Mouse (Mus musculus) gastrocnemius, postnatal 10 days (tissue): ENCODE results near the gene Fbxo11. TPM values are rescaled to one million over a fixed set of nuclear protein-coding genes. Genes with fewer than 3 reads are reported as not detected.
A peak's percentile ranks its signal among the peaks of the same experiment; 100 is the strongest.
"Not testable (repeated sequence)": the region's sequence is repeated elsewhere in the genome, so short reads cannot be mapped to it uniquely, and the experiment has no call there.

Source experiments
- DNase-seq: peaks from one replicate; pipeline ENCODE4 v3.0.0; 2021; ENCODE audit warnings: mixed read lengths
- total RNA-seq, 2 experiments: library from RNA; stranded (reverse); gene quantifications; 2 replicates each; pipeline ENCODE4 v1.2.3; 2021

The Fbxo11 gene
- total RNA-seq, 2 experiments from 2014 or later: 37.7 to 50.5 TPM

DNA sequence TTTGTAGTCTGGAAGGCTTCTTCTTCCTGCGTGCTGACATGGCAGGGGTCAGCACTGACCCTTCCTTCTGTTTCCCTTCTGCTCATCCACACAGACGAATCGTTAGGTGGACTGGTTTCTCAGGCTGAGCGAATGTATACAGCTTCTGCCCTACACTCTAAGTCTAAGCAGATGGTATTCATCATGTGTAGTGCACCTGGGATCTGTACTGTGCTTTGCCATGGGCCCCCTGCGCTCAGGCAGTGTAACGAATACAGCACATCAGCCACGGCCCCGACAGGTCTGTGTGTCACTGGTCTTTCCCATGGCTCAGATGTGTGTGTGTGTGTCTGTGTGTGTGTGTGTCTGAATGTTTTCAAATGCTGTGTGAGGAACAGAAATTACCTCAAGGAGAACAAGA, 58.1 kb downstream of the Fbxo11 start:
- DNase-seq: no peak

DNA sequence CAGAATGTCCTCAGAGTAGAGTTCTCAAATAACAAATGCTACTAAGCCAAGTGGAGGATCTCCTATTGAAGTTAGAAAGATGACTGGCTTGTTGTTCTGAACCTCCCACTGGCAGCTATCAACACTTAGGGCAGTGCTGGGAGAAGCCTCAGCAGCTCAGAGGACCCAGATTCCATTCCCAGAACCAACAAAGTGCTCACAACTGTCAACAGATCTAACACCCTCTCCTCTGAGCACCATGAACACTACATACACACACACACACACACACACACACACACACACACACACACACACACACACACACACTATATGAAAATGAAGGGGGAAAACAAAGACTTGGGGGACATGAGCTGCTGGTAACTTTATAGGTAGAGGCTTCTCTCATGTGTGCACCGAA, 60.2 kb downstream of the Fbxo11 start:
- no peak for DNase-seq

DNA sequence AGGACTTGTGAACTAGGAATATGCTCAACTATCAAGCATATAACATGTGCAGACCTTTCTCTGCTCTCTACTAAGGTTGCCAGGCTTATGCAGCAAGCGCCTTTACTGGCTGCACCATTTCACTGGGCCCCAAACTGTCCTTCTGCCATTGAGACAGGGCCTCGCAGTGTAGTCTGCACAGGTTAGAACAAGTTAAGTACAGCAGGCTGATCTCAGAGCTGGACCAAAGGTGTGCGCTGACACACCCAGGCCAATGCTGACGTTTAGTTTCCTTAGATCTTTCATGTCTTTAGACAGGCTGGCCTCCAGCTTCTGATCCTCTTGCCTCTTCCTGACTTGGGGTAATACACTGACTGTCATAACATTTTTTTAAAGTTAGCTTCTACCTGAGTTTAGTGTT, 67.3 kb downstream of the Fbxo11 start:
- no peak for DNase-seq

DNA sequence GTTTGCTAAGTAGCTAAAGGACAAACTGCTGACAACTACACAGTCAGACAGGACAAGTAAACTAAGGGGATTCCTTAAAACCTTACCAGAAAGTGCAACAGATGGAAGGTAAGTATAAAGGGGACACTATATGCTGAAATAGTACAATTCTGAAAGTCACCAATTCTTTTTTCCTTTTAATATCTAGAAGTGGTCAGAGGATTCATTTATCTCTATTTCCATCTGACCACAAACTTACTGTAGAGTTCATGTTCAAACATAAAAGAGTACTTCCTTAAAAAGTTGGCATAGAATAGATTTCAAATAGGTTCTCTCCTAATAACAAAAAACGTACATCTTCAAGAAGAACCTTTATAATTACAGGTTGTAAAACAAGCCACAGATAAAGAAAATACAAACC, 71.8 kb downstream of the Fbxo11 start:
- no peak for DNase-seq

DNA sequence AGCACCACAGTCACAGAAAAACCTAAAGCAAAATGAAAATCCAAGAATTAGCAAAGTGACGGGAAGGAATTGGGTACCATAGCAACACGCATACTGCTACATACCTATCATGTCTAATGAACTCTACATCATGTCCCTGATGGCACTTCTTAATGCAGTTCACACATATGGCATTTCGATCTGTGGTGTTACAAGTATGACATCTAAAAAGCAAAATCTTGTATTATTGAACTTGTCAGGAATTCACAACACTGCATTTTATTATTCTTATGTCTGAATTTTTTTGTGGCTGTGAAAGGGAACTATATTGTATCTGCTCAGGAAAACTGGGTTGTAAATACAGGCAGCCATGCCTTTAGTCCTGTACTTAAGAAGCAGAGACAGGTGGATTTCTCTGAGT, 72.9 kb downstream of the Fbxo11 start:
- no peak for DNase-seq

DNA sequence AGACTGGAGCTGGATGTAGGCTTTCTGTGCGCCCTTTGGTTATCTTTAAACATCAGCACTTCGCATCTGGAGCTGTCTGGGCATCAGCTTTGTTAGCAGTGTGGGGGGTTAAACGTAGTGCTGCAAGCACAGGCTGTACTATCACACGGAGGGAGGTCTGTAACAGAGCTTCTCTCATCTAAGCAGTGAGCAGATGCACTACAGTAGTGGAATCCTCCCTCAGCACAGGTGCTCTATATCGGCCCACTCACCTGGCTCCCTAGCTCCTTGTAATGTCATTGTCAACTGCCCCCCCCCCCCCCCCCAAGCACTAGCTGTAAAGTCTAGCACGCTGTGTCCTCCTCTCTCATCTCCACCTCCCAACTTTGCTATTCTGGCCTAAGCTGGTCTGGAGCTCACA, 77.6 kb downstream of the Fbxo11 start:
- DNase-seq: no peak

DNA sequence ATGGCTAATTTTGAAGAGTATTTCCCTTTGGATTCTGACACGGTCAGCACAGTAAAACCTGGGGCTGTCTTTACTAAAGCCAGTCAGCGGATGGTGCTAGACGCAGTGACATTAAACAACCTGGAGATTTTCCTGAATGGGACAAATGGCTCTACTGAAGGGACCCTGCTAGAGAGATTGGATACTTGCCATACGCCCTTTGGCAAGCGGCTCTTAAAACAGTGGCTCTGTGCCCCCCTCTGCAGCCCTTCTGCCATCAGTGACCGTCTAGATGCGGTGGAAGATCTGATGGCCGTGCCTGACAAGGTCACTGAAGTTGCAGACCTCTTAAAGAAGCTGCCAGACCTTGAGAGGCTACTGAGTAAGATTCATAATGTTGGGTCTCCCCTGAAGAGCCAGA, 79.2 kb downstream of the Fbxo11 start:
- DNase-seq: no peak

DNA sequence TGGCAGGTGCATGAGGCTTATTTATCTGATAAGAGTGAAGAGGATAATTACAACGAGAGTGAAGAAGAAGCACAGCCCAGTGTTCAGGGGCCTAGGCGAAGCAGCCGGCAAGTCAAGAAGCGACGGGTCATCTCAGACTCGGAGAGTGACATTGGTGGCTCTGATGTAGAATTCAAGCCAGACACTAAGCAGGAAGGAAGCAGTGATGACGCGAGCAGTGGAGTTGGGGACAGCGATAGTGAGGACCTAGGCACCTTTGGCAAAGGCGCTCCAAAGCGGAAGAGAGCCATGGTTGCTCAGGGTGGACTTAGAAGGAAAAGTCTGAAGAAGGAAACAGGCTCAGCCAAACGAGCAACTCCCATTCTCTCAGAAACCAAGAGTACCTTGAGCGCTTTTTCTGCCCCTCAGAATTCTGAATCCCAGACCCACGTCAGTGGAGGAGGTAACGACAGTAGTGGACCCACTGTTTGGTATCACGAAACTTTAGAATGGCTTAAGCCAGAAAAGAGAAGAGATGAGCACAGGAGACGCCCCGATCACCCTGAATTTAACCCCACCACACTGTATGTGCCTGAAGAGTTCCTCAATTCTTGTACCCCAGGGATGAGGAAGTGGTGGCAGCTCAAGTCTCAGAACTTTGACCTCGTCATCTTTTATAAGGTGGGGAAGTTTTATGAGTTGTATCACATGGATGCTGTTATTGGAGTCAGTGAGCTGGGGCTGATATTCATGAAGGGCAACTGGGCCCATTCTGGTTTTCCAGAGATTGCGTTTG, 80.5 kb downstream of the Fbxo11 start:
- DNase-seq: no peak

DNA sequence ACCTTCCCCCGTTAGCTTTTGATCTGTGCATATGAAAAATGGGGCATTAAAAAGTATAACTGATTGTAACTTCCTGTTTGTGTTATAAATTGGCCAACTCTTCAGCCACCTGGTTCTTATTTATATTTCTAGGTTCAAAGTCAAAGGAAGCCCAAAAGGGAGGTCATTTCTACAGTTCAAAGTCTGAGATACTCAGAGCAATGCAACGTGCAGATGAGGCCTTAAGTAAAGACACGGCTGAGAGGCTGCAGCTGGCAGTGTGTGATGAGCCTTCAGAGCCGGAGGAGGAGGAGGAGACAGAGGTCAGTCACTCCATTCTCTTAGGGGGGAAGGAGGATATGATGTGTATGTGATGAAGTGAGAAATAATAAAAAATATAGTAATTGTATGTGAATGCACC, 81.8 kb downstream of the Fbxo11 start:
- no peak for DNase-seq

DNA sequence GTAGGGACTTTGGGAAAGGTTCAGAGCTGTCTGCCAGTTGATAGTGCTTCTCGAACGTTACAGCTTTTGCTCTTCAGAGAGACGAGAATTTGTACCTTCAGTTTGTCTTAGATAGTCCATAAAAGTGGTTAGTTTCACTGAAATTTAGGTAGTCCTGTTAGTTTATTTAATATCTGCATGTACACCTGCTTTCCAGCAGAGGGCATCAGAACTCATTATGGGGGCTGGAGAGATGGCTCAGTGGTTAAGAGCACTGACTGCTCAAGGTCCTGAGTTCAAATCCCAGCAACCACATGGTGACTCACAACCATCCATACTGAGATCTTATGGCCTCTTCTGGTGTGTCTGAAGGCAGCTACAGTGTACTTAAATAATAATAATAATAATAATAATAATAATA, 83.0 kb downstream of the Fbxo11 start:
- no peak for DNase-seq

DNA sequence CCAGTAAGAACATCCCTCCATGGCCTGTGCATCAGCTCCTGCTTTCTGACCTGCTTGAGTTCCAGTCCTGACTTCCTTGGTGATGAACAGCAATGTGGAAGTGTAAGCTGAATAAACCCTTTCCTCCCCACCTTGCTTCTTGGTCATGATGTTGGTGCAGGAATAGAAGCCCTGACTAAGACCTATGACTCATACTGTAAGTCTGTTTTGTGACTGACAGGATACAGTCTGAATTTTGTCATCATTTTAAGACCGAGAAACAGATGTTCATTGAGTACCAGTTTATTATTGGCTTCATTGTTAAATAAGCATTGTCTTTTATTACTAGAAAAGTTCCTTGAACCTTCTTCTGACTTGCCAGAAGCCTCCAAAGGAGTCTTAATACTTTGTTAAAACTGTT, 85.4 kb downstream of the Fbxo11 start:
- DNase-seq: not testable (repeated sequence)

DNA sequence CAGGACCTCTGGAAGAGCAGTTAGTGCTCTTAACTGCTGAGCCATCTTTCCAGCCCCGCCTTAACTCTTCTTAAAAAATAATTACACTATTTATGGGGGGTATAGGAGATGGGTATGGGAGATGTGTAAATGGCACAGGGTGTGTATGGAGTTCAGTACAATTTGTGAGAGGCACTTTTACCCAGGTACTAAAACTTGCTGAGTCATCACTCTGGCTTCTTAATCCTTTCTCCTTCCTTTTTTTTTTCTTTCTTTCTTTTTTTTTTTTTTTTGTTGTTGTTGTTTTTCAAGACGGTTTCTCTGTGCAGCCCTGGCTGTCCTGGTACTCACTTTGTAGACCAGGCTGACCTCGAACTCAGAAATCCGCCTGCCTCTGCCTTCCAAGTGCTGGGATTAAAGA, 88.2 kb downstream of the Fbxo11 start:
- not testable (repeated sequence) for DNase-seq

DNA sequence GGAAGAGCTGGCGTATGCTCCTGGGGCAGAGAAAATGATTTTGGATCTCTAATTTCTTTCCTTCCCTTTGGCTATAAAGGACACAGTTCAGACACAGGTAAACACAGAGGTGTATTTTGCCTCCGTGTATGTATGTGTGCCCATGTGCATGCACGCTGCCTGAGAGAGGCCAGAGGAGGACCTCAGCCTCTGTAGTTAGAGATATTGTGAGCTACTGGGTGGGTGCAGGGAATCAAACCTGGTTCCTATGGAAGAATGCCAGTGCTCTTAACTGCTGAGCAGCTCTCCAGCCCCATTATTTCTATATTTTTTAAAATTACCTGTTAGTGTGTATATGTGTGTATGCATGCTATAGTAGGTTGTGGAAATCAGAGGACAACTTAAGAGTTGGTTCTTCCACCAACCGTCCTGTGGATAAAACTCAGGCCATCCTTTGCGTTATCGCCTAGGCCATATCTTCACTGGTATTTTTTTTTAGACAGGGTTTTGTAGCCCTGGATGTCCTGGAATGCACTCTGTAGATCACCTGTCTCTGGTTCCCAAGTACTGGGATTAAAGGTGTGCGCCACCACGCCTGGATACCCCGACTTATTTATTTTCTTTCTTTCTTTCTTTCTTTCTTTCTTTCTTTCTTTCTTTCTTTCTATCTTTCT, 88.8 kb downstream of the Fbxo11 start:
- DNase-seq: no peak

DNA sequence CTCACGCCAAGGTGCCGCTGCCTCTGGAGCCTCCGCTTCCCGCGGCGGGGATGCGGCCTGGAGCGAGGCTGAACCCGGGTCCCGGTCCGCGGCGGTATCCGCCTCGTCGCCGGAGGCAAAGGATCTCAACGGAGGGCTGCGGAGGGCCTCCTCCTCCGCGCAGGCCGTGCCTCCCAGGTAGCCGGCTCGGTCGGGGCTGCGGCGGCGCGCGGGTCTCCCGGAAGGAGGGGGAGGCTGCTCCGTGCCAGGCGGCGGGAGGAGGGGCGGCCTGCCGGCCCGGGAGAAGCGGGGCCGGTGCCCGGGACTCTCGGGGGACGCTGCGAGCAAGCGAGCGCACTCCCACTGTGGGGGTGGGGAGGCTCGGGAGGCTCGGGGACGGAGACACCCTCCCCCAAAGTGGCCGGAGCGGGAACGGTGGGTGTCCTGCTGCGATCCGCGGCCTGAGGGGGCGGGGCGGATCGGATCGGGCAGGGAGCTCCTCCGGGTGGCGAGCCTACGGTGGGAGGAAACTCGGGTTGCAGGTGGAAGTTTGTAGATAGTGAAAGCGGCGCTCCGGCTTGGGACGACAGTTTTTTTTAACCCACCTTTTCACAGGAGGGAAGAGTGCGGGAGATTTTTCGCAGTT, 89.8 kb downstream of the Fbxo11 start:
- peak; percentile 58 for DNase-seq

DNA sequence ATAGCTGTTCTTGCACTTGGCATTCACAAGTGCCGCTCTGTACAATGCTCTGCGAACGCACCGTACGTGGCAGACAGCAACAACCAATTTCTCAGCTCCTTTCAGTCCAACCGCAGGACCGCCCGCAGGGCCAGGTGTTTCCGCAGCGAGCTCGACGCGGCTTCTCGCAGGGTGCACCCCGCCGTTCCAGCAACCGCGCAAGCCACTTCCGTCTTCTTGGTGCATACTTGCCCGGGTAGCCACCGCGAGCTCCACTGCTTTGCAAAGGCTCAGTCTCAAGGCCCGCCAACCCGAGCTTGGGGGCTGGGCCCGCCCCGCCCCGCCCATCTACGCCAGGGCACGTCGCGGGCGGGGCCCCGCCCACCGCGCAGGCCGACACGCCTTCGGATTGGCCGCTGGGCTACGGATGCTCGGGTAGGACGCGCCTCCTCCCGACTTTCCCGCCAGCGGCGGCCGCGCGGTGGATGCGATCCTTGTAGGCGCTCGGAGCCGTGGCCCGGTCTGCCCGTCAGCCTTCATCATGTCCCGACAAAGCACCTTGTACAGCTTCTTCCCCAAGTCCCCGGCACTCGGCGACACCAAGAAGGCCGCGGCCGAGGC, 90.4 kb downstream of the Fbxo11 start, which contains the start of gene Msh6:
Gene Msh6 (plus strand): TSS at position 434 of the 600 bp plus-strand sequence.
- DNase-seq: peak; percentile 84

DNA sequence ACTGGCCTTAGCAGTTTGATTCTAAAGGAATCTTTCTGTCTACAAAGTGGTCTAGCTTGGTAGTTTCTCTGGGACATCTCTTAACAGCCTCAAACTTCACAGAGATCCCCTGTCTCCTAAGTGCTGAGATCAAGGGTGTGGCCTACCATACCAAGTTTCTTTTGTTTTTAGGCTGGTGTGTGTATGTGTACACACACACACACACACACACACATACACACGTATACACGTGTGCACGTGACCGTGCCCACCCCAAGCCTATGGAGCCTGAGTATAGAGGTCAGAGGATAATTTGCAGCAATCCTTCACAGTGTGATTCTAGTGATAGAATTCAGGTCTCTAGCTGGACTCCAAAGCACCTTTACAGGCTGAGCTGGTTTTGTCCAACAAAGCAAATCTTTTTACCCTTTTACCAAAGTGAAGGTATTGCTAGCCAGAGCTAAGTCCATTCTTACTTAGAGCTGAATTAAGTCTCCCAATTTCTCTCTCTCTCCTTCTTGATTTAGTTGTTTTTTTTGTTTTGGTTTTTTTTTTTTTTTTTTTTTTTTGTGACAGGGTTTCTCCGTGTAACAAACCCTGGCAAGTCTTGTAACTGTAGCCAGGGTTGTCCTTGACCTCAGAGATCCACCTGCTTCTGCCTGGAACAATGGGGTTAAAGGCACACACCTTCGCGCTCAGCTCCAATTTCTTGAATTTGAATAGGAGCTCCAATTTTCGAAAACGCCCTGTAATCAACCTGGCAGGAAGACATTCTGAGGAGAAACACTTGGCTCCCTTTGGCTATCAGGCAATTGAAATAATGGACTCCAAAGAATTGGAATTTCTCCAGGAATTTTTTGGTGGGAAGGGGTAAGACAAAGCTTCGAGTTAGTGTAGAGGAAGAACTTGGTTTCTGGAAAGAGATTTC, 91.6 kb downstream of the Fbxo11 start:
- no peak for DNase-seq

DNA sequence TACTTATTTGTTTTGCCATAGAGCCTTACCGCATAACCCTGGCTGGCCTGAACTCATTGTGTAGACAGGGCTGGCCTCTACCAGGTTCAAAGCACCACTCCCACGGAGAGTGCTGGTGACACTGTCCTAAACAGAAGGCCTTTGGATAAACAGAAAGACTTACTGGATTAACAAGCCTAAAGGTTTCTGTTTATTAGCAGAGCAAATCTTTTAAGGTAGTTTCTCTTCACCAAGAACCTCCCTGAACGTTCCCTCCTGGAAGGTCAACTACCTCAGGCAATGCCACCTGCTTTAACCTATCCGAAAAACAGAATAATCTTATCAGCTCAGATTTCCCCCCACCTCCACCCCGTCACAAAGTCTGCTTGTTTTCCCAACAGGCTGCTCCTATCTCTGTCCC, 92.2 kb downstream of the Fbxo11 start:
- DNase-seq: no peak

DNA sequence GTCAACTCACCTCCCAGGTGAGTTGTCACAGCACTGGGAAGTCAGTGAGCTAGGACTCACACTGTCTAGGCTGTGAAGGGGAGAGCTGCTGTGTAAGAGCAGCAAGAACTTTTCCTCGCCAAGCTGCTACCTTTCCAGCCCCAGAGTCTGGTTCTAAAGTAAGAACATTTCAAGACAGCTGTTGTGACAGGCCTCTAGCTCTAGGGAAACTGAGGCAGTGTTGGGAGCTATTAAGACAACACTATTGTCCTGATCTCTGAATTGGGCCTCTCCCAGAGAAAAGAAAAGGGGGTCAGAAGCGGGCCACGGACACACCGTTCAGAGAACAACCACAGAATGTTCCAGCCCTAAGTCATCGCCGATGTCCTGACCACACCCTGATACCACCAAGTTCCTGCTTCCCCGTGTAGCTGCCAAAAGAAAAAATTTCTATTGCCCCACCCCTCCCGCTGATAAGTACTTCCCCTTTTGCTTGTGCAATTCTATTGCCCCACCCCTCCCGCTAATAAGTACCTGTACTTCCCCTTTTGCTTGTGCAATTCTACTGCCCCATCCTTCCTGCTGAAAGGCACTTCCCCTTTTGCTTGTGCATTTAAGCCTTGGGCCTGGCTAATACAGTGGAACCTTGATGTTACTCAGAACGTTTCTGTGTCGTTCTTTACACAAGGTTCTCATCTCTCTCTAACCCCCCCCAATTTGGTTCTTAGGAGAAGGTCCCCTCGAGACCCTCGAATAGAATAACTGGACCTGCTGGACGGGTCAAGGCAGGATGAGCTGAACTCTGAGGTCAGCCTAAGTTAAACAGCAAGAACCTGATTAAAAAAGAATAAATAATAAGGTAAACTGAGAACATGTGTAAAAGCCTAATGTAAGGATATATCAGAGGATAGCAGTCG, 93.1 kb downstream of the Fbxo11 start:
- DNase-seq: not testable (repeated sequence)

DNA sequence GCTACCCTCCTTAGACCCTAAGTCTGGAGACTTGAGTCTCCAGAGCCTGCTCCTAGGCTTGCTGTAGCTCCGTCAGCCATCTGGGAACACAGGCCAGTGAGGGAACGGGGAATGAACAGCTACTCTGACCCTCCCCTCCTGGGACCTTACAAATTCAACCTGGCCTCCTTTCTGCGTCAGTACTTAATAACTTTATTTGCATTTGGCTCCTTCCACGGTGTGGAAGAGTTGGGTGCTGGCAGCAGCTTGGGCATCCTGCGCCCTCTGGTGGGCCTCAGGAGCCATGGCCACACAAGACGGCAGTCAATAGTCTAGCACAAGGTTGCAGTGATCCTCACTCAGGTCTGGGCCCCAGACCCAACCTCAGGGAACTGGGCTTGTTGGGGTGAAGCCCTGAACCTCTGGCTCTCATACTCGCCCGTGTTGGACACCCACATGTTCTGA, 96.6 kb downstream of the Fbxo11 start:
- not testable (repeated sequence) for DNase-seq
